In genomic region chr14:21592152-21592551, GRCm38 (mm10) we compare ENCODE assay signal across 13 mouse cellular contexts.
DNase-seq lines count a peak whose midpoint lies in the region; ATAC-seq and TF ChIP-seq lines count a peak whose summit lies in the region.
"Had no signal": no experiment of that assay in that cellular context is flagged by ENCODE, and none has a peak within 500 bp of the region (broad histone marks: within the 10 kb centered on the region; RNA-seq: fewer than 3 reads in every experiment).

No protein-coding gene starts in this region.

- TF ChIP-seq POLR2A in liver, adult 2 months (IDR thresholded peaks at IDR 0.05; ENCODE audit: extremely low read depth, insufficient read depth, low read length) = no peak

- no peak overlapping the region for H3K9ac ChIP-seq in forebrain, postnatal 0 days
- H3K9ac ChIP-seq in forebrain, embryonic 14.5 days (ENCODE audit: low read length) = no peak overlapping the region
- no peak overlapping the region for H3K9ac ChIP-seq in liver, adult 2 months (ENCODE audit: low read depth, low read length)
- no peak overlapping the region for H3K9ac ChIP-seq in liver, embryonic 11.5 days (ENCODE audit: low read depth, low read length)
- H3K9ac ChIP-seq in forebrain, embryonic 12.5 days = no peak overlapping the region
- H3K9ac ChIP-seq: stomach, embryonic 15.5 days had no signal

- H3K27me3 ChIP-seq in forebrain, postnatal 0 days (ENCODE audit: insufficient read depth, low read length) = no peaks in the 10 kb centered on the region
- H3K27me3 ChIP-seq in forebrain, embryonic 14.5 days (replicated peaks; ENCODE audit: control insufficient read depth, insufficient read depth, low read length) = no peaks in the 10 kb centered on the region
- H3K27me3 ChIP-seq in liver, adult 2 months (ENCODE audit: control insufficient read depth, insufficient read depth, low read length) = no peaks in the 10 kb centered on the region
- H3K27me3 ChIP-seq in liver, embryonic 11.5 days (replicated peaks; ENCODE audit: control insufficient read depth, insufficient read depth, low read length) = no peaks in the 10 kb centered on the region
- no peaks in the 10 kb centered on the region for H3K27me3 ChIP-seq in forebrain, embryonic 12.5 days
- H3K27me3 ChIP-seq: stomach, embryonic 15.5 days had no signal

- ATAC-seq in forebrain, postnatal 0 days = no peak
- ATAC-seq in forebrain, embryonic 14.5 days = no peak
- no peak for ATAC-seq in liver, embryonic 11.5 days (replicated peaks; ENCODE audit: low FRiP score)
- no peak for ATAC-seq in megakaryocyte, adult 5-6 weeks (ENCODE audit: poor library complexity, severe bottlenecking)
- no peak for ATAC-seq in forebrain, embryonic 12.5 days (ENCODE audit: low FRiP score)

- no peak for DNase-seq in forebrain, postnatal 0 days
- no peak for DNase-seq in forebrain, embryonic 14.5 days (ENCODE audit: low spot score)
- no peak for DNase-seq in liver, adult 2 months (ENCODE audit: extremely low read depth, low read depth, low spot score)
- DNase-seq in liver, embryonic 11.5 days (ENCODE audit: low spot score) = no peak
- DNase-seq in 3T3-L1 (ENCODE audit: low read depth, low spot score) (peak; percentile 44), R1 (ENCODE audit: low read depth, low spot score) (peak; percentile 75)
- DNase-seq: cerebellum, postnatal 25 days; heart, postnatal 4 days; lung, postnatal 14 days; midbrain, embryonic 14.5 days had no signal

- 100% methylated on average over 1 of the region's 1 CpGs for WGBS in forebrain, postnatal 0 days
- WGBS in forebrain, embryonic 14.5 days = 97% methylated on average over 1 of the region's 1 CpGs
- 95% methylated on average over 1 of the region's 1 CpGs for WGBS in liver, adult 2 months
- whole genome bisulfite sequencing in liver, embryonic 11.5 days = 98% methylated on average over 1 of the region's 1 CpGs
- 100% methylated on average over 1 of the region's 1 CpGs for WGBS in forebrain, embryonic 12.5 days

- no peaks in the 10 kb centered on the region for H3K9me3 ChIP-seq in forebrain, postnatal 0 days (ENCODE audit: low read length)
- no peaks in the 10 kb centered on the region for H3K9me3 ChIP-seq in forebrain, embryonic 14.5 days (replicated peaks; ENCODE audit: control insufficient read depth, low read length)
- H3K9me3 ChIP-seq in liver, embryonic 11.5 days (ENCODE audit: control insufficient read depth, low read length) = peaks cover 5% of the 10 kb centered on the region; the same call in 1 of the 2 replicates
- H3K9me3 ChIP-seq in forebrain, embryonic 12.5 days = 0 out of 2 replicates have a peak, but pooled peaks cover 2% of the 10 kb centered on the region
- H3K9me3 ChIP-seq: stomach, embryonic 15.5 days had no signal

- no peaks in the 10 kb centered on the region for H3K4me1 ChIP-seq in forebrain, postnatal 0 days (ENCODE audit: insufficient read depth)
- no peaks in the 10 kb centered on the region for H3K4me1 ChIP-seq in forebrain, embryonic 14.5 days (ENCODE audit: control insufficient read depth, insufficient read depth, low read length)
- H3K4me1 ChIP-seq in liver, adult 2 months (ENCODE audit: control insufficient read depth, insufficient read depth, low read length) = peaks cover 24% of the 10 kb centered on the region
- H3K4me1 ChIP-seq in liver, embryonic 11.5 days (replicated peaks; ENCODE audit: control insufficient read depth, insufficient read depth, low read length) = no peaks in the 10 kb centered on the region
- peaks cover 3% of the 10 kb centered on the region for H3K4me1 ChIP-seq in forebrain, embryonic 12.5 days

- peaks cover 14% of the 10 kb centered on the region for H3K79me2 ChIP-seq in liver, adult 2 months (ENCODE audit: control insufficient read depth, insufficient read depth, low read length)

- H3K4me2 ChIP-seq in forebrain, postnatal 0 days (ENCODE audit: low read depth) = no peak overlapping the region
- no peak overlapping the region for H3K4me2 ChIP-seq in forebrain, embryonic 14.5 days (ENCODE audit: low read length)
- H3K4me2 ChIP-seq in liver, embryonic 11.5 days = no peak overlapping the region
- H3K4me2 ChIP-seq in forebrain, embryonic 12.5 days = no peak overlapping the region
- H3K4me2 ChIP-seq: stomach, embryonic 15.5 days had no signal

- H3K27ac ChIP-seq in forebrain, postnatal 0 days (ENCODE audit: low read depth, low read length) = no peak overlapping the region
- H3K27ac ChIP-seq in forebrain, embryonic 14.5 days (ENCODE audit: low read depth, low read length) = no peak overlapping the region
- H3K27ac ChIP-seq in liver, adult 2 months (replicated peaks; ENCODE audit: insufficient read depth, low read depth, low read length) = no peak overlapping the region
- H3K27ac ChIP-seq in liver, embryonic 11.5 days (ENCODE audit: low read depth, low read length) = no peak overlapping the region
- no peak overlapping the region for H3K27ac ChIP-seq in forebrain, embryonic 12.5 days
- H3K27ac ChIP-seq: stomach, embryonic 15.5 days had no signal

- H3K4me3 ChIP-seq in forebrain, postnatal 0 days (ENCODE audit: low read depth, low read length) = no peak overlapping the region
- H3K4me3 ChIP-seq in forebrain, embryonic 14.5 days (ENCODE audit: low read depth, low read length) = no peak overlapping the region
- no peak overlapping the region for H3K4me3 ChIP-seq in liver, adult 2 months (ENCODE audit: insufficient read depth, low read depth, low read length)
- H3K4me3 ChIP-seq in liver, embryonic 11.5 days (ENCODE audit: low read depth, low read length) = no peak overlapping the region
- H3K4me3 ChIP-seq in forebrain, embryonic 12.5 days (replicated peaks) = no peak overlapping the region
- H3K4me3 ChIP-seq: stomach, embryonic 15.5 days had no signal

- TF ChIP-seq CTCF in forebrain, postnatal 0 days (IDR thresholded peaks at IDR 0.05; ENCODE audit: low read depth) = peak; percentile 25; the same call in 1 of the 2 replicates
- TF ChIP-seq CTCF in liver, adult 2 months (IDR thresholded peaks at IDR 0.05; ENCODE audit: low read depth, low read length) = peak; percentile 29; the same call in 1 of the 2 replicates

- H3K36me3 ChIP-seq in forebrain, postnatal 0 days (ENCODE audit: insufficient read depth) = no peaks in the 10 kb centered on the region
- 0 out of 2 replicates have a peak, but pooled peaks cover 2% of the 10 kb centered on the region for H3K36me3 ChIP-seq in forebrain, embryonic 14.5 days (ENCODE audit: control insufficient read depth, insufficient read depth, low read length)
- no peaks in the 10 kb centered on the region for H3K36me3 ChIP-seq in liver, adult 2 months (ENCODE audit: control insufficient read depth, insufficient read depth, low read length)
- peaks cover 3% of the 10 kb centered on the region; the same call in 1 of the 2 replicates for H3K36me3 ChIP-seq in liver, embryonic 11.5 days (ENCODE audit: control insufficient read depth, insufficient read depth, low read length)
- peaks cover 10% of the 10 kb centered on the region for H3K36me3 ChIP-seq in forebrain, embryonic 12.5 days (replicated peaks)
- H3K36me3 ChIP-seq: stomach, embryonic 15.5 days had no signal

Comparison
In these comparisons a context has a peak if more than half of its experiments do, and no peak if none do; other contexts are left out.
1. DNase-seq: peak in 3T3-L1 (single experiment) and R1 (single experiment); none in forebrain, postnatal 0 days (single experiment), forebrain, embryonic 14.5 days (single experiment), liver, adult 2 months (single experiment) and liver, embryonic 11.5 days (single experiment).